Mouse (Mus musculus) olfactory bulb, adult 2 months (tissue): Measurements from ENCODE around the gene Sacm1l.

Source experiments
- CTCF ChIP-seq: fragments of 200-500 bp; IDR thresholded peaks from 2 replicates; pipeline ENCODE4 v1.5.1; 2012; ENCODE audit warnings: low read depth, mild to moderate bottlenecking, low read length, moderate library complexity; ENCODE audit not compliant: insufficient read depth
- POLR2A ChIP-seq: fragments of 200-500 bp; IDR thresholded peaks from 2 replicates; pipeline ENCODE4 v1.6.1; 2012; ENCODE audit warnings: mild to moderate bottlenecking, low read depth, low read length, moderate library complexity; ENCODE audit not compliant: insufficient read depth

DNA sequence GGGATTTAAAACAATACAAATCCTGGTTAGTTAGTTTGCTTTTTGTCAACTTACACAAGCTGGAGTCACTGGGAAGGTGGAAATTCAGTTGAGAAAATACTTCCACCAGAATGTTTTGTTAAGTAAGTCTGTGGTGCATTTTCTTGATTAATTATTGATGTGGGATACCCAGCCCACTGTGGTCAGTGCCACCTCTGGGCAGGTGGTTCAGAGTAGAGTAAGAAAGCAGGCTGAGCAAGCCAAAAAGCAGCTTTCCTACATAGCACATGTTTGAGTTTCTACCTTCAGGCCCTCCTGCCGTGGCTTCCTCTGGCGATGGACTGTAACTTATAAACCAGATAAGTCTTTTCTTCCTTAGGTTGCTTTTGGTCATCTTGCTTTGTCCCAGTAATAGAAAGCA is 10.3 kb downstream of the Sacm1l start:
- TF ChIP-seq CTCF (no peak), POLR2A (no peak)
